Mouse (Mus musculus) heart, postnatal 0 days (tissue): ENCODE data around the gene Araf.

Source experiments
- CTCF ChIP-seq: IDR thresholded peaks from 2 replicates; pipeline ENCODE4 v1.5.1; 2016; ENCODE audit warnings: antibody characterized with exemption, control low read depth, low read depth
- EP300 ChIP-seq: IDR thresholded peaks from 2 replicates; pipeline ENCODE4 v1.6.1; 2016; ENCODE audit warnings: antibody characterized with exemption, low read depth

GRCm38 (mm10) chrX:20869203-20869602, 71.6 kb downstream of the Araf start:
- TF ChIP-seq CTCF: no peak
- no peak for TF ChIP-seq EP300
